Mouse (Mus musculus): ENCODE measurements at regions not wholly inside any gene's neighbourhood (a gene's known extent, or its start where the extent isn't known, plus 50 kb on each side); places are given as distances from the start of the nearest gene placed in this dataset.

DNA sequence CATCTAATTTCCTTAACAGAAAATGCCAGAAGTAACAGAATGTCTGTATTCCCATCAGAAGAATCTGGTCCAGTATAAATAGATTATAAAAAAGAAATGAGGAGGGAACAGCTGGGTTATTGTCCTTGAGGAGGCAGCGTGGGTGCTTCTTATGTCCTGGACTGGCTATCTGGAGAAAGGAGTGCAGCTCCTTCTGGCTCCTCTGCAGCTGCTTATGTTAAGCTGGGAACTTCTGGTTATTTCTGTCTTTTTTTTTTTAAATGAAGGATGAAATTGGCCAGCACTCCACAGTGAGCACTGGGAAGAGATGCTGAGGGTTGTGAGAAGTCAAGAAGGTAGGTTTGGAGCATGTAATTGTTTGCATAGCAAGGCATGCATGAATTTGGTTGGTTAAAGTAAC, 441.5 kb downstream of the Ebf1 start:
- no peaks in the 10 kb centered on the region for H3K9me3 ChIP-seq (ENCODE audit: control insufficient read depth, low read length)
- H3K4me3 ChIP-seq (ENCODE audit: low read depth, low read length): no peak overlapping the region
- DNase-seq (ENCODE audit: low spot score): no peak
- H3K36me3 ChIP-seq (ENCODE audit: control insufficient read depth, insufficient read depth, low read length): no peaks in the 10 kb centered on the region
- no peak overlapping the region for H3K4me2 ChIP-seq (ENCODE audit: low read depth, severe bottlenecking)
- 0 out of 2 replicates have a peak, but pooled peaks cover 6% of the 10 kb centered on the region for H3K4me1 ChIP-seq (ENCODE audit: control insufficient read depth, insufficient read depth, low read length)
- WGBS: 83% methylated on average over 1 of the region's 1 CpGs
- H3K27ac ChIP-seq (replicated peaks; ENCODE audit: low read depth, low read length): no peak overlapping the region
- H3K27me3 ChIP-seq (ENCODE audit: control insufficient read depth, insufficient read depth, low read length): no peaks in the 10 kb centered on the region
- H3K9ac ChIP-seq (ENCODE audit: low read length): no peak overlapping the region
- no peak for ATAC-seq (ENCODE audit: insufficient number of reproducible peaks, low FRiP score, low TSS enrichment, low read depth)

- Histone ChIP-seq H3K4me3 (ENCODE audit: low read depth, low read length) (no peak overlapping the region), H3K4me2 (ENCODE audit: low read depth, severe bottlenecking) (no peak overlapping the region), H3K27ac (replicated peaks; ENCODE audit: low read depth, low read length) (no peak overlapping the region), H3K27me3 (ENCODE audit: control insufficient read depth, insufficient read depth, low read length) (no peaks in the 10 kb centered on the region), H3K9me3 (ENCODE audit: control insufficient read depth, low read length) (no peaks in the 10 kb centered on the region), H3K9ac (ENCODE audit: low read length) (no peak overlapping the region), H3K36me3 (ENCODE audit: control insufficient read depth, insufficient read depth, low read length) (no peaks in the 10 kb centered on the region), H3K4me1 (ENCODE audit: control insufficient read depth, insufficient read depth, low read length) (0 out of 2 replicates have a peak, but pooled peaks cover 4% of the 10 kb centered on the region)
- WGBS: 86% methylated on average over 3 of the region's 3 CpGs
- ATAC-seq (ENCODE audit: insufficient number of reproducible peaks, low FRiP score, low TSS enrichment, low read depth) (no peak), DNase-seq (ENCODE audit: low spot score) (no peak)
Observed at GRCm38 (mm10) chr11:45066592-45066991, 449.5 kb downstream of the Ebf1 start.

DNA sequence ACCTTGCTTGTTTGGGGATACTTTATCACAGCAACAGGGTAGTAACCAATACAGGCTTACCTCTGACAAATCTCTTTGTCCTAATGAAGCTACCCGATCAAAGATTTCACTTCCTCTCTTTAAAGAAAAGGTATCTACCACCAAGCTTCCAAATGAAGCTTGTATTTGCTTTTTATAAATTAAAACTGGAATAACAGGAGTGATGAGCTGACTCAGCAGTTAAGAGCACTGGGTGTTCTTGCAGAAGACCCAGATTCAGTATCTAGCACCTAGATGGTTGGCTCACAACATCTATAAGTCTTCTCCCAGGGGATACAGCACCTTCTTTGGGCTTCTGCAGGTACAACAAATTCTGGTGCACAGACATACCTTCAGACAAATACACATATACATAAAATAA, 453.2 kb downstream of the Ebf1 start:
- WGBS: 92% methylated on average over 1 of the region's 1 CpGs
- no peak for ATAC-seq (ENCODE audit: insufficient number of reproducible peaks, low FRiP score, low TSS enrichment, low read depth)

DNA sequence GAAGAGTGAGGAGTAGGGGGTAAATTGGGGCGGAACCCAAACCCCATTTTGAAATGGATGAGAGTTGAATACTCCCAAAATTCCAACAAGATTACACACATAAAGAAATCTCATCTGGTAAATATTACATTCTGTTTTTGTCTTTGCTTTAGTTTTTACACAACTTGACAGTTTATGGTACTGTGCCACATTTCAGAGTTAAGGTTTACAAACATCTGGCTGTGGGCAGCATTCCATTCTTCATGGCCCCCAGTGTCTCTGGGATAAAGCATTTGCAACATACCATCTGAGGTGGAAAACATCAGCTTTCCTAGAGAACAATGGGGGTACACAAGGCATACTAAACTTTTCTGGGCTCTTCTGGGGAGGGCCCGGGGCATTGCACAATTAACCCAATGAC, 454.1 kb downstream of the Ebf1 start:
- H3K9ac ChIP-seq (ENCODE audit: low read length): no peak overlapping the region
- H3K27me3 ChIP-seq (ENCODE audit: control insufficient read depth, insufficient read depth, low read length): no peaks in the 10 kb centered on the region
- no peak overlapping the region for H3K27ac ChIP-seq (replicated peaks; ENCODE audit: low read depth, low read length)
- no peak overlapping the region for H3K4me2 ChIP-seq (ENCODE audit: low read depth, severe bottlenecking)
- WGBS: 91% methylated on average over 2 of the region's 2 CpGs
- no peak overlapping the region for H3K4me3 ChIP-seq (ENCODE audit: low read depth, low read length)
- ATAC-seq (ENCODE audit: insufficient number of reproducible peaks, low FRiP score, low TSS enrichment, low read depth) (no peak), DNase-seq (ENCODE audit: low spot score) (no peak)
- H3K4me1 ChIP-seq (ENCODE audit: control insufficient read depth, insufficient read depth, low read length): no peaks in the 10 kb centered on the region
- no peaks in the 10 kb centered on the region for H3K36me3 ChIP-seq (ENCODE audit: control insufficient read depth, insufficient read depth, low read length)
- no peaks in the 10 kb centered on the region for H3K9me3 ChIP-seq (ENCODE audit: control insufficient read depth, low read length)

More for the DNA sequence above, 453.2 kb downstream of the Ebf1 start:
- Histone ChIP-seq H3K4me3 (ENCODE audit: low read depth, low read length) (no peak overlapping the region), H3K4me2 (ENCODE audit: low read depth, severe bottlenecking) (no peak overlapping the region), H3K36me3 (ENCODE audit: control insufficient read depth, insufficient read depth, low read length) (no peaks in the 10 kb centered on the region), H3K27ac (replicated peaks; ENCODE audit: low read depth, low read length) (no peak overlapping the region), H3K27me3 (ENCODE audit: control insufficient read depth, insufficient read depth, low read length) (no peaks in the 10 kb centered on the region), H3K9me3 (ENCODE audit: control insufficient read depth, low read length) (no peaks in the 10 kb centered on the region), H3K4me1 (ENCODE audit: control insufficient read depth, insufficient read depth, low read length) (no peaks in the 10 kb centered on the region), H3K9ac (ENCODE audit: low read length) (no peak overlapping the region)
- no peak for DNase-seq (ENCODE audit: low spot score)

GRCm38 (mm10) chr11:45084506-45085037, 467.5 kb downstream of the Ebf1 start:
- Histone ChIP-seq H3K9ac (ENCODE audit: low read length) (no peak overlapping the region), H3K4me3 (ENCODE audit: low read depth, low read length) (no peak overlapping the region), H3K27me3 (ENCODE audit: control insufficient read depth, insufficient read depth, low read length) (no peaks in the 10 kb centered on the region), H3K4me2 (ENCODE audit: low read depth, severe bottlenecking) (no peak overlapping the region), H3K36me3 (ENCODE audit: control insufficient read depth, insufficient read depth, low read length) (no peaks in the 10 kb centered on the region), H3K27ac (replicated peaks; ENCODE audit: low read depth, low read length) (no peak overlapping the region), H3K9me3 (ENCODE audit: control insufficient read depth, low read length) (no peaks in the 10 kb centered on the region), H3K4me1 (ENCODE audit: control insufficient read depth, insufficient read depth, low read length) (no peaks in the 10 kb centered on the region)
- ATAC-seq (ENCODE audit: insufficient number of reproducible peaks, low FRiP score, low TSS enrichment, low read depth) (no peak), DNase-seq (ENCODE audit: low spot score) (no peak)
- 76% methylated on average over 4 of the region's 4 CpGs for WGBS

DNA sequence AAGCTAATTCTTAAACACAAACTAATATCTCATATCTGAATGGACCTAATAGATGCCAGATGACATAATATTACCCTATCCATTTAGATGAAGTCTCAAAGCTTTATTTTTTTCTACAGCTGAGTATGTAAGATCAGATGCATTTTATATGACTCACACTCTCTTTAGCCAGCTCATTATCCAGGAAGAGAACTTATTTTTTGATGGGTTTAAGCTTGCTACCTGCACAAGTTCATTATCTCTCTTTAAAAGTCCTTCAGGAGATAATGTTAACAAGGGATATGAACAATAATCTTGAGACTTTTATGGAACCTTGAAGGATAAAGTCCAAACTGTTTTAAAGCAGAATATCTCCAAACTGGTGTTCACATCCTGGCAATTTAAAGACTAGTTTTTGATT, 468.0 kb downstream of the Ebf1 start:
- no peaks in the 10 kb centered on the region for H3K9me3 ChIP-seq (ENCODE audit: control insufficient read depth, low read length)
- no peaks in the 10 kb centered on the region for H3K4me1 ChIP-seq (ENCODE audit: control insufficient read depth, insufficient read depth, low read length)
- ATAC-seq (ENCODE audit: insufficient number of reproducible peaks, low FRiP score, low TSS enrichment, low read depth) (no peak), DNase-seq (ENCODE audit: low spot score) (no peak)
- H3K9ac ChIP-seq (ENCODE audit: low read length): no peak overlapping the region
- H3K27ac ChIP-seq (replicated peaks; ENCODE audit: low read depth, low read length): no peak overlapping the region
- no peak overlapping the region for H3K4me2 ChIP-seq (ENCODE audit: low read depth, severe bottlenecking)
- no peak overlapping the region for H3K4me3 ChIP-seq (ENCODE audit: low read depth, low read length)
- no peaks in the 10 kb centered on the region for H3K36me3 ChIP-seq (ENCODE audit: control insufficient read depth, insufficient read depth, low read length)
- H3K27me3 ChIP-seq (ENCODE audit: control insufficient read depth, insufficient read depth, low read length): no peaks in the 10 kb centered on the region

DNA sequence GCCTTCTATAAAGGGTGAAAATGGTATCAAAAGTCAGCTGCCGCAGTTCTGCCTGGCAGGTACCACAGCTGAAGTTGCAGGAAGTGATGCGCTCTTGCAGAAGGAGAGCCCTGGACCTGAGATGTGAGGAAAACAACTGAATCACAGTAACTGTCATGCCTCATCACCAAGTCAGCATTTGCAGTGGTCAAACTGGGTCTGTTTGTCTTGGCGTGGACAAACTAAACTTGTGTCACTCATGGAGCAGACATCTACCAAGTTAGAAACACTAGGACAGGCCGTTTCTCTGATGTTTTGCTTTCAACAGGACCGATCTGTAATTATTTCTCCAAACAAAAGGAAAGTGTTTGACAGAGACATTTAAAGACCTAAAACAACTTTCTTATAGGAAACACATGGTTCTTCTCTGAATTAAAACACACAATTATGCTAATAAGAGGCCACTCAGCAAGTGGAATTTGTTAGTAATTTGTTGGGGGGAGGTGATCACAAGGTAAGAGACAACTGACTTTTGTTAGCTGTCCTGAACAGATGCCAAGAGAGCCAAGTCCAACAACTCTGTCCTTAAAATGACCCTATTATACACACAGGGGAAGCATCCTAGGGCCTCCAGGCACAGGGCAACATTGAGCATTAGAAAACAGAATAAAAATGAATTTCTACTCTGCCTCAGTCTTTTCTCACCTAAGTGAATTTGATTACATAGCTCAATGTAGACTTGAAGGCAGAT, 470.2 kb downstream of the Ebf1 start:
- Histone ChIP-seq H3K27ac (replicated peaks; ENCODE audit: low read depth, low read length) (no peak overlapping the region), H3K27me3 (ENCODE audit: control insufficient read depth, insufficient read depth, low read length) (no peaks in the 10 kb centered on the region), H3K9ac (ENCODE audit: low read length) (no peak overlapping the region), H3K4me2 (ENCODE audit: low read depth, severe bottlenecking) (no peak overlapping the region), H3K4me3 (ENCODE audit: low read depth, low read length) (no peak overlapping the region), H3K9me3 (ENCODE audit: control insufficient read depth, low read length) (no peaks in the 10 kb centered on the region), H3K36me3 (ENCODE audit: control insufficient read depth, insufficient read depth, low read length) (no peaks in the 10 kb centered on the region), H3K4me1 (ENCODE audit: control insufficient read depth, insufficient read depth, low read length) (no peaks in the 10 kb centered on the region)
- DNase-seq (ENCODE audit: low spot score) (no peak), ATAC-seq (ENCODE audit: insufficient number of reproducible peaks, low FRiP score, low TSS enrichment, low read depth) (no peak)
- 66% methylated on average over 5 of the region's 5 CpGs for WGBS

- Histone ChIP-seq H3K36me3 (ENCODE audit: control insufficient read depth, insufficient read depth, low read length) (no peaks in the 10 kb centered on the region), H3K27me3 (ENCODE audit: control insufficient read depth, insufficient read depth, low read length) (no peaks in the 10 kb centered on the region), H3K4me1 (ENCODE audit: control insufficient read depth, insufficient read depth, low read length) (no peaks in the 10 kb centered on the region), H3K4me2 (ENCODE audit: low read depth, severe bottlenecking) (no peak overlapping the region), H3K27ac (replicated peaks; ENCODE audit: low read depth, low read length) (no peak overlapping the region), H3K4me3 (ENCODE audit: low read depth, low read length) (no peak overlapping the region), H3K9ac (ENCODE audit: low read length) (no peak overlapping the region), H3K9me3 (ENCODE audit: control insufficient read depth, low read length) (no peaks in the 10 kb centered on the region)
- 93% methylated on average over 1 of the region's 1 CpGs for WGBS
- no peak for DNase-seq (ENCODE audit: low spot score)
- no peak for ATAC-seq (ENCODE audit: insufficient number of reproducible peaks, low FRiP score, low TSS enrichment, low read depth)
Observed at GRCm38 (mm10) chr11:45088286-45088685, 471.2 kb downstream of the Ebf1 start.

- DNase-seq (ENCODE audit: low spot score) (no peak), ATAC-seq (ENCODE audit: insufficient number of reproducible peaks, low FRiP score, low TSS enrichment, low read depth) (no peak)
- 67% methylated on average over 3 of the region's 3 CpGs for WGBS
- Histone ChIP-seq H3K27me3 (ENCODE audit: control insufficient read depth, insufficient read depth, low read length) (no peaks in the 10 kb centered on the region), H3K4me2 (ENCODE audit: low read depth, severe bottlenecking) (no peak overlapping the region), H3K4me1 (ENCODE audit: control insufficient read depth, insufficient read depth, low read length) (no peaks in the 10 kb centered on the region), H3K9ac (ENCODE audit: low read length) (no peak overlapping the region), H3K4me3 (ENCODE audit: low read depth, low read length) (no peak overlapping the region), H3K27ac (replicated peaks; ENCODE audit: low read depth, low read length) (no peak overlapping the region), H3K9me3 (ENCODE audit: control insufficient read depth, low read length) (no peaks in the 10 kb centered on the region), H3K36me3 (ENCODE audit: control insufficient read depth, insufficient read depth, low read length) (no peaks in the 10 kb centered on the region)
Observed at GRCm38 (mm10) chr11:45089561-45089960, 472.4 kb downstream of the Ebf1 start.
